9 mouse cellular contexts compared by ENCODE assay signal in the genomic region with DNA sequence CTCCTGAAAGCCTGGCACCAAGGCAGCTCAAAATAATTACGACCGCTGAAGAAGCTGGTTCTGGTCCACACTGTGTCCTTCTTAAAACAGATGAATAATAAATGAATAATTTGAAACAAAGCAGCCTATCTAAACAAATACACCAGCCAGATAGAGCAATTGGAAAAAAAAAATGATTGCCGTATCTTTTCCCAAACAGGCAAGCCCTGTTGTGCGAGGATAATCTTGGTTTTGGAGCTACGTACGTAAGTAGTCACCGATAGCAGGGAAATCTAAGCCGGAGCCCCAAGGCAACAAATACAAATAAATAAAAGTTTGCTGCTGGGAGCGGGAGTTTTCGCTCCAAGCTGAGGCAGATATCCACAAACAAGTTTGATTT. TPM values are rescaled to one million over a fixed set of nuclear protein-coding genes. Genes with fewer than 3 reads are reported as not detected.
A peak's percentile ranks its signal among the peaks of the same experiment; 100 is the strongest.
DNase-seq lines count a peak whose midpoint lies in the region; ATAC-seq and TF ChIP-seq lines count a peak whose summit lies in the region.
"Had no signal": no experiment of that assay in that cellular context is flagged by ENCODE, and none has a peak within 500 bp of the region (broad histone marks: within the 10 kb centered on the region; RNA-seq: fewer than 3 reads in every experiment).

No protein-coding gene starts in this region.

- H3K4me1 ChIP-seq in neural tube, embryonic 11.5 days (ENCODE audit: control insufficient read depth, insufficient read depth, low read length) = no peaks in the 10 kb centered on the region; the same call in 1 of the 2 replicates
- H3K4me1 ChIP-seq in liver, embryonic 15.5 days (replicated peaks) = peaks cover 9% of the 10 kb centered on the region; the same call in 1 of the 2 replicates
- peaks cover 7% of the 10 kb centered on the region for H3K4me1 ChIP-seq in stomach, postnatal 0 days (replicated peaks; ENCODE audit: control insufficient read depth, insufficient read depth)

- H3K36me3 ChIP-seq in neural tube, embryonic 11.5 days (ENCODE audit: control insufficient read depth, insufficient read depth, low read length) = no peaks in the 10 kb centered on the region
- H3K36me3 ChIP-seq in liver, embryonic 15.5 days (replicated peaks) = no peaks in the 10 kb centered on the region
- no peaks in the 10 kb centered on the region for H3K36me3 ChIP-seq in stomach, postnatal 0 days (ENCODE audit: control insufficient read depth, insufficient read depth, low read length)

- 25% methylated on average over 10 of the region's 10 CpGs for WGBS in neural tube, embryonic 11.5 days
- 24% methylated on average over 10 of the region's 10 CpGs for WGBS in liver, embryonic 15.5 days (ENCODE audit: insufficient replicate concordance)
- 14% methylated on average over 10 of the region's 10 CpGs for WGBS in stomach, postnatal 0 days

- intact Hi-C loops in gastrocnemius, adult 2 months (cut with DNase I) = no loop called here

- DNase-seq in gastrocnemius, adult 2 months = no peak
- no peak for DNase-seq in gastrocnemius, postnatal 4 days (ENCODE audit: low spot score in 2 of 2)
- no peak for DNase-seq in neural tube, embryonic 11.5 days (ENCODE audit: low spot score)
- DNase-seq in neural tube, embryonic 10.5 days (ENCODE audit: extremely low spot score, low spot score) = no peak
- DNase-seq in stomach, postnatal 0 days (ENCODE audit: low spot score) = no peak
- DNase-seq in adrenal gland, postnatal 14 days = no peak
- no peak for DNase-seq in ovary, postnatal 14 days (ENCODE audit: low spot score)
- DNase-seq: lung, postnatal 14 days had no signal

- no peaks in the 10 kb centered on the region for H3K9me3 ChIP-seq in neural tube, embryonic 11.5 days (ENCODE audit: control insufficient read depth, low read length)
- H3K9me3 ChIP-seq in liver, embryonic 15.5 days (replicated peaks) = no peaks in the 10 kb centered on the region
- no peaks in the 10 kb centered on the region for H3K9me3 ChIP-seq in stomach, postnatal 0 days (ENCODE audit: control insufficient read depth, low read length)

- no peak overlapping the region for H3K27ac ChIP-seq in gastrocnemius, adult 2 months
- H3K27ac ChIP-seq in neural tube, embryonic 11.5 days (ENCODE audit: low read depth, low read length) = no peak overlapping the region
- no peak overlapping the region for H3K27ac ChIP-seq in liver, embryonic 15.5 days (replicated peaks)
- H3K27ac ChIP-seq in stomach, postnatal 0 days (replicated peaks) = no peak overlapping the region

- TF ChIP-seq CTCF in gastrocnemius, adult 2 months (IDR thresholded peaks at IDR 0.05) = no peak
- TF ChIP-seq CTCF in stomach, postnatal 0 days (IDR thresholded peaks at IDR 0.05; ENCODE audit: low read depth) = no peak

- no peak for TF ChIP-seq EP300 in stomach, postnatal 0 days (optimal IDR thresholded peaks at IDR 0.05)

- peaks cover 15% of the 10 kb centered on the region; the same call in 1 of the 2 replicates for H3K27me3 ChIP-seq in neural tube, embryonic 11.5 days (ENCODE audit: control insufficient read depth, insufficient read depth, low read length)
- peaks cover 32% of the 10 kb centered on the region for H3K27me3 ChIP-seq in liver, embryonic 15.5 days
- no peaks in the 10 kb centered on the region for H3K27me3 ChIP-seq in stomach, postnatal 0 days (ENCODE audit: control insufficient read depth, insufficient read depth, low read length)

- H3K9ac ChIP-seq in neural tube, embryonic 11.5 days (ENCODE audit: low read length) = no peak overlapping the region
- H3K9ac ChIP-seq in liver, embryonic 15.5 days = no peak overlapping the region
- H3K9ac ChIP-seq in stomach, postnatal 0 days (ENCODE audit: low read length) = no peak overlapping the region

- no peak for ATAC-seq in neural tube, embryonic 11.5 days (ENCODE audit: insufficient read depth, low FRiP score, low TSS enrichment)
- no peak for ATAC-seq in liver, embryonic 15.5 days (ENCODE audit: insufficient read depth)
- no peak for ATAC-seq in stomach, postnatal 0 days (ENCODE audit: low FRiP score, low TSS enrichment)

- peak overlapping the region; percentile 67 for H3K4me3 ChIP-seq in gastrocnemius, adult 2 months
- H3K4me3 ChIP-seq in neural tube, embryonic 11.5 days (ENCODE audit: low read depth, low read length) = peak overlapping the region; percentile 36
- no peak overlapping the region for H3K4me3 ChIP-seq in liver, embryonic 15.5 days (replicated peaks)
- peak overlapping the region; percentile 40 for H3K4me3 ChIP-seq in stomach, postnatal 0 days (ENCODE audit: low read depth, low read length)

- peak overlapping the region; percentile 82 for H3K4me2 ChIP-seq in neural tube, embryonic 11.5 days (ENCODE audit: low read depth)
- H3K4me2 ChIP-seq in liver, embryonic 15.5 days = peak overlapping the region; percentile 46
- peak overlapping the region; percentile 65 for H3K4me2 ChIP-seq in stomach, postnatal 0 days (replicated peaks; ENCODE audit: low read depth)

RNA-seq across cellular contexts. Expression of a gene that starts 0.8 kb away (rescaled TPM):
- total RNA-seq in gastrocnemius, adult 2 months (2021) = 1 to 10 TPM in 1 of 2 experiments, under 1 TPM in 1; 0.92 to 1.0 TPM
- under 1 TPM; 0.34 to 0.49 TPM for total RNA-seq in gastrocnemius, postnatal 4 days (2021)
- 0.07 TPM in 1 of 2 replicates, not detected in the other for polyA plus RNA-seq in neural tube, embryonic 11.5 days (2014; fragmentation: Nextera tagmentation; extraction: Ambion mirVana)
- 0.12 and 0.15 TPM in 2 replicates for polyA plus RNA-seq in liver, embryonic 15.5 days (2015; fragmentation: Nextera tagmentation; extraction: Ambion mirVana)
- polyA plus RNA-seq in stomach, postnatal 0 days (2015; fragmentation: Nextera tagmentation; extraction: Ambion mirVana) = 0.24 and 0.27 TPM in 2 replicates
- 0.37 and 0.56 TPM in 2 replicates for total RNA-seq in adrenal gland, postnatal 14 days (2021)
